Mouse (Mus musculus) heart, embryonic 11.5 days (tissue): ENCODE measurements around the gene Rnf212b. TPM values are rescaled to one million over a fixed set of nuclear protein-coding genes. Genes with fewer than 3 reads are reported as not detected.

ENCODE experiments used
- ATAC-seq: fragments of 200-750 bp; cut with Nextera tagmentation; replicated peaks from 2 replicates; pipeline ENCODE4 v1.8.0; 2017; ENCODE audit warnings: moderate library complexity; ENCODE audit not compliant: insufficient number of reproducible peaks, low FRiP score, low TSS enrichment
- H3K27ac ChIP-seq: fragments of 300-500 bp; sonication (generic); 2 replicates; pipeline ENCODE4 v1.5.1; 2014; ENCODE audit warnings: mild to moderate bottlenecking, low read depth, low read length
- H3K27me3 ChIP-seq: fragments of 300-500 bp; sonication (generic); 2 replicates; pipeline ENCODE4 v1.6.1; 2014; ENCODE audit warnings: mild to moderate bottlenecking, low read length, mixed read lengths; ENCODE audit not compliant: control insufficient read depth, insufficient read depth
- H3K36me3 ChIP-seq: fragments of 300-500 bp; sonication (generic); 2 replicates; pipeline ENCODE4 v1.6.1; 2014; ENCODE audit warnings: mild to moderate bottlenecking, low read length, moderate library complexity, mixed read lengths; ENCODE audit not compliant: control insufficient read depth, insufficient read depth
- H3K4me1 ChIP-seq: fragments of 300-500 bp; sonication (generic); 2 replicates; pipeline ENCODE4 v1.6.1; 2014; ENCODE audit warnings: low read length; ENCODE audit not compliant: control insufficient read depth, insufficient read depth
- H3K4me2 ChIP-seq: fragments of 300-500 bp; sonication (generic); 2 replicates; pipeline ENCODE4 v1.6.1; 2014; ENCODE audit warnings: mild to moderate bottlenecking, moderate library complexity
- H3K4me3 ChIP-seq: fragments of 300-500 bp; sonication (generic); 2 replicates; pipeline ENCODE4 v1.5.1; 2014; ENCODE audit warnings: low read depth, low read length
- H3K9ac ChIP-seq: fragments of 300-500 bp; sonication (generic); 2 replicates; pipeline ENCODE4 v1.6.1; 2014; ENCODE audit warnings: mild to moderate bottlenecking, low read depth, low read length, moderate library complexity
- H3K9me3 ChIP-seq: fragments of 300-500 bp; sonication (generic); replicated peaks from 2 replicates; pipeline ENCODE4 v1.6.1; 2016; ENCODE audit warnings: low read length; ENCODE audit not compliant: control insufficient read depth
- WGBS: fragments of 180-500 bp; shearing (Covaris S2); extraction: QIAGEN DNeasy Blood & Tissue Kit; methylation state at CpG from one replicate; pipeline ENCODE4 v1.1.7; 2014; ENCODE audit not compliant: insufficient replicate concordance; 5-methylcytosine and 5-hydroxymethylcytosine counted together
- polyA plus RNA-seq: library from polyadenylated mRNA; unstranded; fragments of >200 nt; fragmentation: Nextera tagmentation; extraction: Ambion mirVana; gene quantifications from 2 replicates; pipeline ENCODE4 v1.2.1, GENCODE M21; 2014

The Rnf212b gene
- polyA plus RNA-seq, 1 experiment from 2014 or later = not detected

- H3K4me1 ChIP-seq = no peaks in the 10 kb centered on the region
Measured at GRCm38 (mm10) chr14:54857891-54858290, 44.0 kb downstream of the Rnf212b start.

GRCm38 (mm10) chr14:54860511-54860910, 46.6 kb downstream of the Rnf212b start:
- no peak overlapping the region for H3K9ac ChIP-seq
- H3K27ac ChIP-seq = no peak overlapping the region
- H3K4me2 ChIP-seq = no peak overlapping the region
- no peaks in the 10 kb centered on the region for H3K36me3 ChIP-seq
- WGBS = 35% methylated on average over 2 of the region's 2 CpGs
- H3K4me3 ChIP-seq = no peak overlapping the region
- H3K27me3 ChIP-seq = no peaks in the 10 kb centered on the region
- no peaks in the 10 kb centered on the region for H3K4me1 ChIP-seq
- ATAC-seq = no peak
- H3K9me3 ChIP-seq = no peaks in the 10 kb centered on the region

More at GRCm38 (mm10) chr14:54857891-54858290, 44.0 kb downstream of the Rnf212b start:
- H3K27me3 ChIP-seq = no peaks in the 10 kb centered on the region
- no peak overlapping the region for H3K4me2 ChIP-seq
- no peak overlapping the region for H3K4me3 ChIP-seq
- ATAC-seq = no peak
- WGBS = 79% methylated on average over 9 of the region's 9 CpGs
- no peaks in the 10 kb centered on the region for H3K9me3 ChIP-seq
- no peak overlapping the region for H3K9ac ChIP-seq
- no peak overlapping the region for H3K27ac ChIP-seq
- peaks cover 4% of the 10 kb centered on the region for H3K36me3 ChIP-seq

- WGBS = under 1% methylated on average over 48 of the region's 56 CpGs
- H3K9me3 ChIP-seq = no peaks in the 10 kb centered on the region
Measured at GRCm38 (mm10) chr14:54863501-54864312, 49.8 kb downstream of the Rnf212b start.

GRCm38 (mm10) chr14:54864313-54865036, 50.5 kb downstream of the Rnf212b start:
- ATAC-seq = no peak
- Histone ChIP-seq H3K4me3 (peak overlapping the region; percentile 87), H3K4me1 (no peaks in the 10 kb centered on the region), H3K9ac (peak overlapping the region; percentile 89), H3K4me2 (peak overlapping the region; percentile 91), H3K9me3 (no peaks in the 10 kb centered on the region), H3K27me3 (no peaks in the 10 kb centered on the region), H3K27ac (peak overlapping the region; percentile 68; the same call in 1 of the 2 replicates), H3K36me3 (no peaks in the 10 kb centered on the region)
- WGBS = 15% methylated on average over 21 of the region's 21 CpGs

More at GRCm38 (mm10) chr14:54863501-54864312, 49.8 kb downstream of the Rnf212b start:
- Histone ChIP-seq H3K36me3 (no peaks in the 10 kb centered on the region), H3K9ac (peak overlapping the region; percentile 89), H3K27me3 (no peaks in the 10 kb centered on the region), H3K27ac (peak overlapping the region; percentile 75), H3K4me3 (peak overlapping the region; percentile 87), H3K4me1 (no peaks in the 10 kb centered on the region), H3K4me2 (peak overlapping the region; percentile 91)
- peak; percentile 100 for ATAC-seq

GRCm38 (mm10) chr14:54865626-54866025, 51.7 kb downstream of the Rnf212b start:
- no peaks in the 10 kb centered on the region for H3K36me3 ChIP-seq
- 71% methylated on average over 5 of the region's 5 CpGs for WGBS
- no peak overlapping the region for H3K4me3 ChIP-seq
- H3K27ac ChIP-seq = no peak overlapping the region
- H3K27me3 ChIP-seq = no peaks in the 10 kb centered on the region
- no peaks in the 10 kb centered on the region for H3K4me1 ChIP-seq
- ATAC-seq = no peak
- no peak overlapping the region for H3K9ac ChIP-seq
- H3K9me3 ChIP-seq = no peaks in the 10 kb centered on the region
- H3K4me2 ChIP-seq = no peak overlapping the region

- Histone ChIP-seq H3K9ac (no peak overlapping the region), H3K4me1 (no peaks in the 10 kb centered on the region), H3K9me3 (no peaks in the 10 kb centered on the region), H3K4me3 (no peak overlapping the region), H3K27me3 (no peaks in the 10 kb centered on the region), H3K4me2 (no peak overlapping the region), H3K36me3 (no peaks in the 10 kb centered on the region), H3K27ac (no peak overlapping the region)
- WGBS = 60% methylated on average over 3 of the region's 3 CpGs
- ATAC-seq = no peak
Measured at GRCm38 (mm10) chr14:54866268-54866667, 52.3 kb downstream of the Rnf212b start.

GRCm38 (mm10) chr14:54866936-54867335, 53.0 kb downstream of the Rnf212b start:
- no peaks in the 10 kb centered on the region for H3K27me3 ChIP-seq
- no peak overlapping the region for H3K9ac ChIP-seq
- no peaks in the 10 kb centered on the region for H3K36me3 ChIP-seq
- ATAC-seq = no peak
- no peaks in the 10 kb centered on the region for H3K9me3 ChIP-seq
- 56% methylated on average over 5 of the region's 5 CpGs for whole genome bisulfite sequencing
- no peak overlapping the region for H3K27ac ChIP-seq
- no peak overlapping the region for H3K4me2 ChIP-seq
- H3K4me1 ChIP-seq = no peaks in the 10 kb centered on the region
- H3K4me3 ChIP-seq = no peak overlapping the region

- Histone ChIP-seq H3K4me3 (no peak overlapping the region), H3K27me3 (no peaks in the 10 kb centered on the region), H3K27ac (no peak overlapping the region), H3K4me2 (no peak overlapping the region), H3K36me3 (no peaks in the 10 kb centered on the region), H3K9ac (no peak overlapping the region), H3K4me1 (no peaks in the 10 kb centered on the region), H3K9me3 (no peaks in the 10 kb centered on the region)
- ATAC-seq = no peak
- WGBS = 85% methylated on average over 4 of the region's 4 CpGs
Measured at GRCm38 (mm10) chr14:54868026-54868425, 54.1 kb downstream of the Rnf212b start.
